Mouse (Mus musculus): ENCODE measurements around the gene Gm29094.
"Not testable (repeated sequence)": the region's sequence is repeated elsewhere in the genome, so short reads cannot be mapped to it uniquely, and the experiment has no call there.

Gene Gm29094

DNA sequence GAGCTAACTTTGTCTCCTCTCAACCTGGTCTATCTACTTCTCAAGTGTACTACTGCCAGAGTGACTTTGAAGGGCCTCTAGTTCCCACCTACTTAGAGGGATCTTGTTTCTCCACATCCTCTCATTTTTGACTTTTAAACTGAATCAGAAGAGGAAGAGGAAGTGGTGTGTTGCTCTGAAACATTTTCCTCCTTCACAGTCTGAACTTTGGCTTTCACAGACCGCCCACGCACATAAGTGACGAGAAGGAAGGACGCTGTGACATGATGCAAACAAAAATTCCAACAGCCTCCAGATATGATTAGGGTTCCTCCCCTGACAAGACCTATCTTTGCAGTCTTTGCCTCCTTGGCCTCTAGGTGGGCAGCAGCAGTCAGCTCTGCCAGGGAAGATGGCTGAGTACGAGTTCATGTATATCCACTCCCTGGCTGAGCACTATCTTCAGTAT, at the start of gene Gm29094, which contains the start of gene Bcl2a1b:
Gene Gm29094 (plus strand): TSS at position 411 of the 448 bp plus-strand sequence.
Gene Bcl2a1b (plus strand): TSS at position 241 of the 448 bp plus-strand sequence.
- not testable (repeated sequence) for DNase-seq

GRCm38 (mm10) chr9:89172539-89172938, 26.6 kb upstream of the Gm29094 start:
- not testable (repeated sequence) for DNase-seq

DNA sequence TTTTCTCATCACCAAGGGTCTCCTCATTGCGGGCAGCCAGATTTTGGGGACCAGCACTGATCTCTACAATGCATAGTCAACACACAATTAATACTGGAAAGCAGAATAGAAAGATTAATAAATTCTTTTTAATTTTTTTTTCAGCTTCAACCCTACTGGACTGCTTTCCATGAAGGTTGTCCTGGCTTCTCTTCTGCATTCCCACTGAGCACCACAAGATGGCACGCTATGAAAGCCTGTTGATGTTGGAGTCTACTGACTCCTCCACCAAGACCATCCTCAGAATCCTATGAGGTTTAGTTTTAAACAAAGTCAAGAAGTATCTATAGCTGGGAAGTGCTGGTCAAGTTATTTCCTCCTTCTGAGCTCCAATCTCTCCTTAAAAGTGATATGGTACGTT, 20.3 kb upstream of the Gm29094 start:
- peak; percentile 86 for DNase-seq

- DNase-seq = not testable (repeated sequence)
Measured at GRCm38 (mm10) chr9:89179469-89179868, 19.7 kb upstream of the Gm29094 start.

DNA sequence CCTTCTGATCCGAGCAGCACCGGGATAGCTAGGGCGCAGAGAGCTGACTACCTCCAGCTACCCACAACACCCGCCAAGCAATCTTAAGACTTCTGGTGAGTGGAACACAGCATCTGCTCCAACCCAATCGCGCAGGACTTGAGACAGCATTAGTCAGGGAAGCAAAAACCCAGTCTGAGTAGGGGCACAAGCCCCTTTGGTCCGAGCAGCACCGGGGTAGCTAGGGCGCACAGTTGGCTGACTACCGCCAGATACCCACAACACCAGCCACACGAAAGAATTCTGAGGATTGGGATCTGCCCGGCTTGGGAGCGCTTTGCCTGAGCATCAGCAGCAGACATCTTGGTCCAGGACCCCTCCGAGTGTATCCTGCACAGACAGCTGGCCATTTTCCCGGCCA, 12.2 kb upstream of the Gm29094 start:
- not testable (repeated sequence) for DNase-seq

DNA sequence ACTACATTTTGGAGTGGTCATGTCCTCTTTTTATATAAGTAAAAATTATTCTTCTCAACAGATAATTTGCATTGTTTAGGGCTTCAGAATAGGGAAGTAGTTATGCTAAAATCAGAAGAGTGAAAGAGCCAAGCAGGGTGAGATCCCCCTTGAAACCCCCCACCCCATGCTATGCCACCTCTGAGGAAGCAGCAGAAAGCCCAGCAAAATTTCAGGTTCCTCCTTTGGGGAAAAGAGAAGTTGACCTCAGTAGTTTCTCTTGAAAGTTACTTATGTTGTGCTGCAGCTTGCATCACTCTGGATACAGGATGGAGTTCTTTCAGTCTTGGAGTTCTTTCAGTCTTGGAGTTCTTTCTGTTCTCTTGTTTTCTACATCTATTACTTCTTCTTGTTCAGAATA, 3.7 kb upstream of the Gm29094 start:
- not testable (repeated sequence) for DNase-seq

DNA sequence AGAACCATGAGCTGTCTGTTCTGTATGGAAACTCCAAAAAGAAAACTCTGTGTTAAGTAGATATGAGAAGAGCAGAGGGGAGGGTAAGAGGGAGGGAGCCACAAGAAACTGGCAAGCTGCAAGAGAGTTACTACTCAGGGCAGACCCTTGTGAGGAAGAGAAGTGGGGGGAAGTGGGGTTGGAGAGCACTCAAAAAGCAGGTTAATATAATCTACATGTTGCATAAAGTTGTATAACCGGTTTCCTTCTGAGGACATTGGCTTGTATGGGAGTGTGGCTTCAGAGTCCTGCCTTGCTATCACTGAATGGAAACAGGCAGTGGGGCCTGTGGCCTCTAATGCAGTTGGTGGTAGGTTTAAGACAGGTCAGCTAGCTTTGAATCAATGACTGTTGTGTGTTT, 1.7 kb upstream of the Gm29094 start:
- not testable (repeated sequence) for DNase-seq

GRCm38 (mm10) chr9:89198349-89198748, 830 bp upstream of the Gm29094 start:
- DNase-seq = not testable (repeated sequence)

DNA sequence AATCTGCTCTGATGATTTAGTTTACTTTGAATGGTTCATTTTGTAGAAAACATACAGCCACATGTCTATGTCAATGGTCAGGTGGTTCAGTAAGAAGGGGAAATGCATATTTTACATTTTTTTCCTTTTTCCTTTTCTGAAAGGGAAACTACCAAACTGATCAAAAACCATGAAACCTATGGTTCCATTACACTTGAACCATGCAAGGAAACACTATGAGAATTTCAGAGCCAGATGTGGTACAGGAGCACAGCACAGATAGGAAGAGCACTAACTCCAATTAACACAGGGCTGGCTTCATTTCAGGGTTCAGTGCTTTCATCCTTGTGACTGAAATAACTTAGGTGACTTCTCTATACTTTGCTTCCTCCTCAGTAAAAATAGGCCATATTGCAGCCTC, 3.1 kb downstream of the Gm29094 start:
- DNase-seq = not testable (repeated sequence)

- not testable (repeated sequence) for DNase-seq
Measured at GRCm38 (mm10) chr9:89208939-89209338, 9.8 kb downstream of the Gm29094 start.

GRCm38 (mm10) chr9:89210353-89211064, 11.3 kb downstream of the Gm29094 start, which contains the start of gene Mthfs:
Gene Mthfs (plus strand): TSS chr9:89210676.
- DNase-seq = peak; percentile 14 to 37

- DNase-seq = peak; percentile 89 to 94
Measured at GRCm38 (mm10) chr9:89211065-89211858, 12.1 kb downstream of the Gm29094 start.

GRCm38 (mm10) chr9:89212428-89212827, 13.2 kb downstream of the Gm29094 start:
- DNase-seq = peak; percentile 62 to 70

DNA sequence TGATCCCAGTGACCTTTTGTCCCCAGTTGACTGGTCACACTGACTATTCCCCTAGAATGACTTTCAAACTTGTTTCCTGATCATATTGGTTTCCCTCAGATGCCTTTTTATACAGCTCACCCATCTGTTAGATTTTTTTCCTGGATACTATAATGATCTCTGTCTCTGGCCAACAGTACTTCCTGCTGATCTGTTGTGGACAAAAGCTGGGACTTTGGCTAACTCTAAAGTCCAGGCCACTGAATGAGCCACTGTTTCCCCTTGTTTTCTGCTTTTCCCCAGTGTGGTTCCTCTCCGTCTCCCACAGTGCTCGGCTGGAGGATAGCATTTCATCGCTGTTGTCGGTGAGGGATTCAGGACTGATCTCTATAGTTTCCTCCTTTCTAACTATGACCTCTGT, 19.0 kb downstream of the Gm29094 start:
- not testable (repeated sequence) for DNase-seq

- DNase-seq = not testable (repeated sequence)
Measured at GRCm38 (mm10) chr9:89219668-89220067, 20.5 kb downstream of the Gm29094 start.

DNA sequence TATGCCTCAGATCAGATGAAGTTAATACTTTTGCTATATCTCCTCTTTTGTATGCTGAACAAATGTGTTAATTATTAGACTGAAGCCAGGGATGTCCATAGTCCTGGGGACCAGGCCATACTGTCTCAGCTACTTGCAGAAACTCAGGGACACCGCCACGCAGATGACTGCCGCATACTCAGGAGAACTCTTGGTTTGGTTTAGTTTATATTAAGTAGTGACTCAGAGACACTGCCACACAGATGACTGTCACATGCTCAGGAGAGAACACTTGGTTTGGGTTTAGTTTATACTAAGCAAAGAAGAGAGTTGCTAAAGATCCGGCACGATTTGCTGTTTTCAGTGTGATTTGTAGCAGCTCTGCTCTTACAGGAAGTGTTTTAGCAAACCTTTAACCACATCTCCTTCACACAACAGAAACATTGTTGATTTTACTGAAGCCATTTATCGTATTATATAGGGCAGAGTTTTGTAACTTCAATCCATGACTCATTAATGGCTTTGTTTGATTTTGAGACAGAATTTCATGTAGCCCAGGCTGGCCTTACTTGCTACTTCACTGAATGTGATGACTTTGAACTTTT, 21.6 kb downstream of the Gm29094 start:
- DNase-seq = not testable (repeated sequence)

GRCm38 (mm10) chr9:89226071-89226470, 26.9 kb downstream of the Gm29094 start:
- DNase-seq = peak; percentile 35 to 55

GRCm38 (mm10) chr9:89228122-89228521, 28.9 kb downstream of the Gm29094 start:
- DNase-seq = no peak

DNA sequence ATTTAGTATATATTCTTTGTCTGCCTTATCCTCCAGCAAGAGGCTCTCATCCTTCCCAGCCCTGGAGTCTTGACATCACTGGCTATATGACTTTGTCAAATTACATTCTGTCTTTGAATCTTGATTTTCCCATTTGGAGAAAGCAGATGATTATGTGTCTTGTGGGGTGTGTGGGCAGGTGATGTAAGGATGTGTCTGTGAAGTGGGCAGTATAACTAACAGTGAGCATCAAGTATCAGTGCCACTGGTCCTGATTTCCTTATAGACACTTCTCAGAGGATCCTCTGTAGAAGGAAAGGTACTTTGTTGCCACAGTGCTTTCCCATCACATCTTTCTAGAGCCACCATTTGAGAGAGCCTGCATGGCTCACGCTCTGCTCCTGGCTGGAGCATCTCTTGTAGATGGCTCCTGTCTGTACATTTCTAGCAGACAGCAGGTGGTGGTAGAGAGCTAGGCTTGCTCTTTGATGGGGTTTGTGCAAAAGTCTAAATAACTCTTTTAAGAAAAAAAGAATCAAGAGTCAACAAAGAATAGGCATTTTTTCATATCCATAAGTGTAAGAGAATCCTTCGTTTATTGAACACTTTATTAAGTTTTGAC, 31.8 kb downstream of the Gm29094 start:
- peak; percentile 80 to 81 for DNase-seq

- DNase-seq = not testable (repeated sequence)
Measured at GRCm38 (mm10) chr9:89237131-89237530, 38.0 kb downstream of the Gm29094 start.

DNA sequence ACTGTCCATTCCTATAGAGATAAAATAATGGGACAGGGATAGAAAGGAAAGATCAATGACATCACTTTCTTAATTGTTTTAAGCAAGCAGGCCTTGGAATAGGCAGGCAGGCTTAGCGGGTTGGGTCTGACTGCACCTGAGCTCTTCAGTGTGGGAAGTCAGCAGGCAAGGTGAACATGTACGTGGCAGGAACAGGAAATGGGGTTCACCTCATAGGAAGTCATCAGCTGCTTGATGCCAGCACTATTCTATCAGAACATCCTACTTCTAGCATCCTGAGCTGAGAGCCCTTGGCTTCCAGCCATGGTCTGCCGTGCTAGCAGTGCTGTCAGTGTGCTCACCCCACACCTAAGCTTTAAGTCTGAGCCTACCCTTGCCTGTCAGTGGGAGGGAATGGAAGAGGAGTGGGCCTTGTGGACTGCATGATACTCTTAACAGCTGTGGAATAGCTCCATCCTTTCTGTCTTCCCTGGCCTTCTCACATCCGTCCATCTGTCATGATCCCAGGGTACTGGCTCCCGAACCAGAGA, 39.9 kb downstream of the Gm29094 start:
- peak; percentile 67 to 69 for DNase-seq

DNA sequence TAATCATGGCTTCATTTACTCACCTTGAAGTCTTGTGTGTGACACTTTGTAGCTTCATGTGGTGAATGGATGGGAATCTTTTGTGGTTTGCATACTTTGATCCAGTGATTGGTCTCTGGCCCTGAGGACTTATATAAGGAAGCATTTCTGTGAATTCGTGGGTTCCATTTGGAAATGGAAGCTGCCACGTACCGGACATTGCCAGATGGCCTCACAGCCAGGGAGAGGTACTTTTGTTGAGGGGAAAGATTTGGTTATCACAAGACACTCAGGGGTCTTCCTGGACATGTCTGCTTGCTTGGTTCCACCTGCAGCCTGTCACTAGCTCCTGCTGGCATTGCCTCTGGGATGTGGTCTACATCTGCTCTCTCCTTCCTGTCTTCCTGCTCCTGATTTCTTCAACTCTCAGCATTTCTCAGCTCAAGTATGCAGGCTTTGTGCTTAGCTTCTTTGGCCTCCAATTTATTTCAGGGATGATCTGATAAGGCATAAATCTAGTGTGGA, 41.4 kb downstream of the Gm29094 start:
- peak; percentile 73 to 89 for DNase-seq
